Mouse (Mus musculus) spleen, adult 2 months (tissue): Measurements from ENCODE around the gene Cdkl3. TPM values are rescaled to one million over a fixed set of nuclear protein-coding genes. Genes with fewer than 3 reads are reported as not detected.
A peak's percentile ranks its signal among the peaks of the same experiment; 100 is the strongest.

Experiments
- DNase-seq, 2 experiments: peaks; one replicate each; pipeline versions ENCODE4 v3.0.0 to v3.0.0-alpha.2; 2012 to 2021; ENCODE audit warnings: low spot score in 2 of 2, low read depth in 1 of 2
- H3K27ac ChIP-seq: fragments of 200-500 bp; 2 replicates; pipeline ENCODE4 v1.5.1; 2012; ENCODE audit warnings: low read length, inconsistent platforms; ENCODE audit not compliant: insufficient read depth
- H3K27me3 ChIP-seq: fragments of 200-500 bp; 2 replicates; pipeline ENCODE4 v1.6.1; 2012; ENCODE audit warnings: mild to moderate bottlenecking, moderate library complexity, low read length, inconsistent platforms; ENCODE audit not compliant: control insufficient read depth, insufficient read depth
- H3K36me3 ChIP-seq: fragments of 200-500 bp; 2 replicates; pipeline ENCODE4 v1.6.1; 2012; ENCODE audit warnings: mild to moderate bottlenecking, low read length, inconsistent platforms; ENCODE audit not compliant: control insufficient read depth, insufficient read depth
- H3K4me1 ChIP-seq: fragments of 200-500 bp; 2 replicates; pipeline ENCODE4 v1.6.1; 2011; ENCODE audit warnings: inconsistent platforms; ENCODE audit not compliant: control insufficient read depth, insufficient read depth, insufficient read length
- H3K4me3 ChIP-seq: fragments of 200-500 bp; 2 replicates; pipeline ENCODE4 v1.5.1; 2011; ENCODE audit warnings: mild to moderate bottlenecking, inconsistent platforms; ENCODE audit not compliant: insufficient read depth, insufficient read length; ENCODE audit errors: extremely low read depth
- CTCF ChIP-seq: fragments of 200-500 bp; IDR thresholded peaks from 2 replicates; pipeline ENCODE4 v1.5.1; 2011; ENCODE audit warnings: mild to moderate bottlenecking, inconsistent platforms; ENCODE audit not compliant: insufficient read depth, insufficient read length, insufficient replicate concordance; ENCODE audit errors: extremely low read depth
- POLR2A ChIP-seq: fragments of 200-500 bp; IDR thresholded peaks from 2 replicates; pipeline ENCODE4 v1.6.1; 2011; ENCODE audit warnings: low read depth, low read length, inconsistent platforms
- WGBS: fragments of 180-500 bp; shearing (Covaris S2); methylation state at CpG from one replicate; pipeline ENCODE4 v1.1.7; 2018; 5-methylcytosine and 5-hydroxymethylcytosine counted together
- polyA plus RNA-seq: library from polyadenylated mRNA; depleted of rRNA; stranded (reverse); fragments of >200 nt; gene quantifications from 2 replicates; pipeline ENCODE4 v1.2.3, GENCODE M21; 2012; rRNA removed

Cdkl3 gene
- polyA plus RNA-seq = 1.3 and 1.4 TPM in 2 replicates

GRCm38 (mm10) chr11:52003772-52004528, at the start of gene Cdkl3:
Cdkl3 (plus strand) TSS chr11:52004221.
- no peaks in the 10 kb centered on the region for H3K36me3 ChIP-seq
- peak within 1 kb of the TSS; percentile 89 for H3K4me3 ChIP-seq
- WGBS = under 1% methylated on average over 51 of the region's 51 CpGs
- no peaks in the 10 kb centered on the region for H3K4me1 ChIP-seq
- H3K27me3 ChIP-seq = no peaks in the 10 kb centered on the region
- TF ChIP-seq POLR2A (peak; percentile 55), CTCF (no peak)
- peak; percentile 93 to 94 for DNase-seq
- peak within 1 kb of the TSS; percentile 91 for H3K27ac ChIP-seq

GRCm38 (mm10) chr11:51956112-51956511, 47.9 kb upstream of the Cdkl3 start:
- WGBS = 84% methylated on average over 9 of the region's 9 CpGs
- no peak for DNase-seq
- no peaks in the 10 kb centered on the region for H3K27me3 ChIP-seq
- no peaks in the 10 kb centered on the region; the same call in 1 of the 2 replicates for H3K4me1 ChIP-seq
- TF ChIP-seq POLR2A = no peak
- H3K27ac ChIP-seq = no peak overlapping the region
- no peaks in the 10 kb centered on the region for H3K36me3 ChIP-seq
- no peak overlapping the region for H3K4me3 ChIP-seq

GRCm38 (mm10) chr11:51957760-51958159, 46.3 kb upstream of the Cdkl3 start:
- TF ChIP-seq CTCF (no peak), POLR2A (no peak)
- no peak overlapping the region for H3K4me3 ChIP-seq
- no peak overlapping the region for H3K27ac ChIP-seq
- H3K4me1 ChIP-seq = peaks cover 2% of the 10 kb centered on the region; the same call in 1 of the 2 replicates
- no peaks in the 10 kb centered on the region for H3K27me3 ChIP-seq
- DNase-seq = no peak
- H3K36me3 ChIP-seq = no peaks in the 10 kb centered on the region
- 90% methylated on average over 4 of the region's 4 CpGs for WGBS

- Histone ChIP-seq H3K27me3 (no peaks in the 10 kb centered on the region), H3K36me3 (no peaks in the 10 kb centered on the region), H3K27ac (no peak overlapping the region), H3K4me1 (peaks cover 2% of the 10 kb centered on the region; the same call in 1 of the 2 replicates), H3K4me3 (no peak overlapping the region)
- no peak for DNase-seq
- TF ChIP-seq POLR2A (no peak), CTCF (no peak)
- 76% methylated on average over 5 of the region's 5 CpGs for WGBS
Measured at GRCm38 (mm10) chr11:51959511-51959910, 44.5 kb upstream of the Cdkl3 start.

- WGBS = 85% methylated on average over 4 of the region's 4 CpGs
- no peaks in the 10 kb centered on the region for H3K27me3 ChIP-seq
- no peak for DNase-seq
- H3K36me3 ChIP-seq = no peaks in the 10 kb centered on the region
- no peak overlapping the region for H3K4me3 ChIP-seq
- peaks cover 2% of the 10 kb centered on the region; the same call in 1 of the 2 replicates for H3K4me1 ChIP-seq
- H3K27ac ChIP-seq = no peak overlapping the region
- TF ChIP-seq POLR2A (no peak), CTCF (no peak)
Measured at GRCm38 (mm10) chr11:51960061-51960460, 44.0 kb upstream of the Cdkl3 start.

GRCm38 (mm10) chr11:51960967-51961471, 43.0 kb upstream of the Cdkl3 start:
- 60% methylated on average over 11 of the region's 11 CpGs for WGBS
- Histone ChIP-seq H3K36me3 (no peaks in the 10 kb centered on the region), H3K4me3 (no peak overlapping the region), H3K27me3 (no peaks in the 10 kb centered on the region), H3K4me1 (peaks cover 2% of the 10 kb centered on the region; the same call in 1 of the 2 replicates), H3K27ac (no peak overlapping the region)
- no peak for DNase-seq
- no peak for TF ChIP-seq POLR2A
- TF ChIP-seq CTCF = no peak

GRCm38 (mm10) chr11:51961761-51962160, 42.3 kb upstream of the Cdkl3 start:
- Histone ChIP-seq H3K27ac (no peak overlapping the region), H3K27me3 (no peaks in the 10 kb centered on the region), H3K4me3 (no peak overlapping the region), H3K4me1 (peaks cover 2% of the 10 kb centered on the region; the same call in 1 of the 2 replicates), H3K36me3 (no peaks in the 10 kb centered on the region)
- DNase-seq = no peak
- 54% methylated on average over 8 of the region's 8 CpGs for WGBS
- TF ChIP-seq POLR2A = no peak
- no peak for TF ChIP-seq CTCF
